Mouse (Mus musculus) lung, postnatal 0 days (tissue): ENCODE data around the gene Gm20517.

ENCODE experiments used
- CTCF ChIP-seq: IDR thresholded peaks from 2 replicates; pipeline ENCODE4 v1.5.1; 2016; ENCODE audit warnings: antibody characterized with exemption, mild to moderate bottlenecking
- EP300 ChIP-seq: IDR thresholded peaks from 2 replicates; pipeline ENCODE4 v1.6.1; 2016; ENCODE audit warnings: antibody characterized with exemption, mild to moderate bottlenecking, control low read depth

DNA sequence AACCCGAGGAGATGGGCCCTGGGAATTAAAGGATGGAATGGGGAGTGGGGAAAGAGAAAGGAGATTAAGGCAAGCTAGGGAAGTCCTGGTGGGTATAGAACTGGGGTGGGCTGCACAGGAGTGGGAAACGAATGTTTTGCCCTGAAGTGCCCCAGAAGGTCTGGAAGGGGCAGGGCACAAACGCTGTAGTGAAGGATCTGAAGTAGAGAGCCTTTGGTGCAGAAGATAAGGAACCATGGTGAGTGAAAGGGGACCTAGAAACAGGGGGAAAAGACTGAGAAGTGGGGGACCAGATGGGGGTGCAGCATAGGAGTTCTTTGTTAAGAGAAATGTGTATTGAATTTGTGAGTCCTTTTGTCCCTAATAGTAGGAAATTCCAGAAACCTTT, 19.3 kb downstream of the Gm20517 start, which contains the start of gene Usp49:
- TF ChIP-seq CTCF, result no peak
- TF ChIP-seq EP300, result no peak
